9 mouse cellular contexts compared by ENCODE assay signal in genomic region chr1:172526380-172527081, GRCm38 (mm10). TPM values are rescaled to one million over a fixed set of nuclear protein-coding genes. Genes with fewer than 3 reads are reported as not detected.
DNase-seq lines count a peak whose midpoint lies in the region; ATAC-seq and TF ChIP-seq lines count a peak whose summit lies in the region.
"Had no signal": no experiment of that assay in that cellular context is flagged by ENCODE, and none has a peak within 500 bp of the region (broad histone marks: within the 10 kb centered on the region; RNA-seq: fewer than 3 reads in every experiment).

No protein-coding gene starts in this region.

- H3K9ac ChIP-seq in intestine, embryonic 16.5 days (ENCODE audit: low read depth, low read length), result no peak overlapping the region
- H3K9ac ChIP-seq in midbrain, postnatal 0 days (replicated peaks; ENCODE audit: low read length, poor library complexity, severe bottlenecking), result no peak overlapping the region

- no peak for TF ChIP-seq CTCF in thymus, adult 2 months (IDR thresholded peaks at IDR 0.05; ENCODE audit: borderline replicate concordance, control insufficient read depth, extremely low read depth, insufficient read depth, low read length, poor library complexity)
- no peak for TF ChIP-seq CTCF in lung, adult 2 months (IDR thresholded peaks at IDR 0.05; ENCODE audit: insufficient read depth, low read length)
- TF ChIP-seq CTCF in midbrain, postnatal 0 days (IDR thresholded peaks at IDR 0.05), result no peak

- no peak for DNase-seq in thymus, adult 2 months
- no peak for DNase-seq in thymus, postnatal 25 days
- peak; percentile 65 to 72 for DNase-seq in heart, postnatal 14 days
- no peak for DNase-seq in lung, adult 2 months
- DNase-seq in urinary bladder, postnatal 4 days (ENCODE audit: low spot score in 2 of 2), result no peak
- DNase-seq in midbrain, postnatal 0 days (ENCODE audit: low spot score), result no peak
- DNase-seq in layer of hippocampus, adult 9-10 months (ENCODE audit: low spot score), result no peak

- peak overlapping the region; percentile 9; the same call in 1 of the 2 replicates for H3K4me3 ChIP-seq in thymus, adult 2 months (ENCODE audit: control insufficient read depth, insufficient read depth, low read length)
- H3K4me3 ChIP-seq in lung, adult 2 months (replicated peaks; ENCODE audit: extremely low read depth, low read depth, low read length), result peak overlapping the region; percentile 7
- no peak overlapping the region for H3K4me3 ChIP-seq in intestine, embryonic 16.5 days (ENCODE audit: low read length)
- H3K4me3 ChIP-seq in midbrain, postnatal 0 days (ENCODE audit: low read depth, low read length), result no peak overlapping the region

- no peaks in the 10 kb centered on the region; the same call in 1 of the 2 replicates for H3K27me3 ChIP-seq in thymus, adult 2 months (ENCODE audit: control insufficient read depth, insufficient read depth, low read length)
- no peaks in the 10 kb centered on the region for H3K27me3 ChIP-seq in intestine, embryonic 16.5 days (replicated peaks; ENCODE audit: control insufficient read depth, insufficient read depth, low read length)
- H3K27me3 ChIP-seq in midbrain, postnatal 0 days (ENCODE audit: insufficient read depth, low read length), result no peaks in the 10 kb centered on the region

- no peaks in the 10 kb centered on the region for H3K9me3 ChIP-seq in intestine, embryonic 16.5 days (ENCODE audit: control insufficient read depth, low read length)
- H3K9me3 ChIP-seq in midbrain, postnatal 0 days (ENCODE audit: low read length), result no peaks in the 10 kb centered on the region

- no peak for TF ChIP-seq POLR2A in thymus, adult 2 months (IDR thresholded peaks at IDR 0.05; ENCODE audit: control insufficient read depth, extremely low read depth, insufficient read depth, low read length, poor library complexity)
- peak; percentile 71; the same call in 1 of the 2 replicates for TF ChIP-seq POLR2A in lung, adult 2 months (IDR thresholded peaks at IDR 0.05; ENCODE audit: borderline replicate concordance, extremely low read depth, low read depth, low read length)

- no peak overlapping the region for H3K4me2 ChIP-seq in intestine, embryonic 16.5 days (ENCODE audit: low read depth, low read length)
- H3K4me2 ChIP-seq in midbrain, postnatal 0 days (ENCODE audit: low read depth, low read length, poor library complexity, severe bottlenecking), result no peak overlapping the region

- no peak for ATAC-seq in intestine, embryonic 16.5 days
- no peak for ATAC-seq in midbrain, postnatal 0 days (ENCODE audit: low FRiP score)

- H3K36me3 ChIP-seq in thymus, adult 2 months (ENCODE audit: control insufficient read depth, insufficient read depth, low read length), result no peaks in the 10 kb centered on the region
- no peaks in the 10 kb centered on the region for H3K36me3 ChIP-seq in intestine, embryonic 16.5 days (ENCODE audit: control insufficient read depth, insufficient read depth, low read length)
- no peaks in the 10 kb centered on the region for H3K36me3 ChIP-seq in midbrain, postnatal 0 days (ENCODE audit: insufficient read depth, low read length)

- intact Hi-C loops in heart, postnatal 14 days (cut with DNase I), result loop anchor here (5.0 kb wide), 1 partner anchor 34 kb away; no protein-coding TSS in a partner anchor

- H3K4me1 ChIP-seq in thymus, adult 2 months (replicated peaks; ENCODE audit: control insufficient read depth, insufficient read depth, low read length), result peaks cover 19% of the 10 kb centered on the region
- H3K4me1 ChIP-seq in lung, adult 2 months (ENCODE audit: control insufficient read depth, insufficient read depth, low read length), result peaks cover 15% of the 10 kb centered on the region
- H3K4me1 ChIP-seq in intestine, embryonic 16.5 days (ENCODE audit: control insufficient read depth, insufficient read depth, low read length), result peaks cover 12% of the 10 kb centered on the region
- H3K4me1 ChIP-seq in midbrain, postnatal 0 days (ENCODE audit: insufficient read depth, low read length), result no peaks in the 10 kb centered on the region

- 5% methylated on average over 23 of the region's 23 CpGs for WGBS in thymus, adult 2 months
- 20% methylated on average over 23 of the region's 23 CpGs for WGBS in lung, adult 2 months
- 64% methylated on average over 23 of the region's 23 CpGs for WGBS in intestine, embryonic 16.5 days
- 64% methylated on average over 23 of the region's 23 CpGs for WGBS in midbrain, postnatal 0 days

- no peak overlapping the region for H3K27ac ChIP-seq in thymus, adult 2 months (ENCODE audit: control insufficient read depth, insufficient read depth, low read length)
- no peak overlapping the region for H3K27ac ChIP-seq in intestine, embryonic 16.5 days (ENCODE audit: low read length)
- H3K27ac ChIP-seq in midbrain, postnatal 0 days (ENCODE audit: low read depth, low read length), result no peak overlapping the region

RNA-seq across cellular contexts. Expression of gene Cfap45, which starts 5.9 kb away (rescaled TPM):
- 0.15 and 0.56 TPM in 2 replicates for polyA plus RNA-seq in thymus, adult 2 months (2012; rRNA removed)
- 1 to 10 TPM in 1 of 2 experiments, under 1 TPM in 1; 0.63 to 2.0 TPM for total RNA-seq in heart, postnatal 14 days (2021)
- polyA plus RNA-seq in lung, adult 2 months (2012; rRNA removed), result 7.1 and 7.3 TPM in 2 replicates
- 1.1 and 1.3 TPM in 2 replicates for polyA plus RNA-seq in intestine, embryonic 16.5 days (2015; fragmentation: Nextera tagmentation; extraction: Ambion mirVana)
- 3.1 and 6.3 TPM in 2 replicates for total RNA-seq in midbrain, postnatal 0 days (2014; rRNA removed)
- polyA plus RNA-seq in midbrain, postnatal 0 days (2015; fragmentation: Nextera tagmentation; extraction: Ambion mirVana), result 3.9 and 5.4 TPM in 2 replicates

RNA-seq across cellular contexts. Expression of gene Tagln2, which starts 26.7 kb away (rescaled TPM):
- polyA plus RNA-seq in thymus, adult 2 months (2012; rRNA removed), result 178 and 183 TPM in 2 replicates
- total RNA-seq in heart, postnatal 14 days (2021), result 100 to 1,000 TPM; 110 to 117 TPM
- 585 and 594 TPM in 2 replicates for polyA plus RNA-seq in lung, adult 2 months (2012; rRNA removed)
- 469 and 470 TPM in 2 replicates for polyA plus RNA-seq in intestine, embryonic 16.5 days (2015; fragmentation: Nextera tagmentation; extraction: Ambion mirVana)
- total RNA-seq in midbrain, postnatal 0 days (2014; rRNA removed), result 36.3 and 41.6 TPM in 2 replicates
- polyA plus RNA-seq in midbrain, postnatal 0 days (2015; fragmentation: Nextera tagmentation; extraction: Ambion mirVana), result 36.7 and 41.8 TPM in 2 replicates

RNA-seq across cellular contexts. Expression of gene Vsig8, which starts 29.2 kb away (rescaled TPM):
- 1.8 and 1.9 TPM in 2 replicates for polyA plus RNA-seq in thymus, adult 2 months (2012; rRNA removed)
- under 1 TPM in 1 of 2 experiments, not detected in 1; 0.15 TPM for total RNA-seq in heart, postnatal 14 days (2021)
- 0.37 and 12.5 TPM in 2 replicates for polyA plus RNA-seq in lung, adult 2 months (2012; rRNA removed)
- polyA plus RNA-seq in intestine, embryonic 16.5 days (2015; fragmentation: Nextera tagmentation; extraction: Ambion mirVana), result 0.15 and 0.31 TPM in 2 replicates
- 0.11 and 2.3 TPM in 2 replicates for total RNA-seq in midbrain, postnatal 0 days (2014; rRNA removed)
- 1.3 and 2.5 TPM in 2 replicates for polyA plus RNA-seq in midbrain, postnatal 0 days (2015; fragmentation: Nextera tagmentation; extraction: Ambion mirVana)
- polyA plus RNA-seq: limb, embryonic 11.5 days had no signal

RNA-seq across cellular contexts. Expression of gene Igsf9, which starts 44.9 kb away (rescaled TPM):
- 16.4 and 20.3 TPM in 2 replicates for polyA plus RNA-seq in thymus, adult 2 months (2012; rRNA removed)
- under 1 TPM; 0.49 to 0.76 TPM for total RNA-seq in heart, postnatal 14 days (2021)
- polyA plus RNA-seq in lung, adult 2 months (2012; rRNA removed), result 11.1 and 11.8 TPM in 2 replicates
- polyA plus RNA-seq in intestine, embryonic 16.5 days (2015; fragmentation: Nextera tagmentation; extraction: Ambion mirVana), result 109 and 110 TPM in 2 replicates
- total RNA-seq in midbrain, postnatal 0 days (2014; rRNA removed), result 40.6 and 53.9 TPM in 2 replicates
- 25.0 and 29.0 TPM in 2 replicates for polyA plus RNA-seq in midbrain, postnatal 0 days (2015; fragmentation: Nextera tagmentation; extraction: Ambion mirVana)

RNA-seq across cellular contexts. Expression of gene Slamf9, which starts 51.4 kb away (rescaled TPM):
- polyA plus RNA-seq in thymus, adult 2 months (2012; rRNA removed), result 4.3 and 7.3 TPM in 2 replicates
- total RNA-seq in heart, postnatal 14 days (2021), result 1 to 10 TPM in 1 of 2 experiments, under 1 TPM in 1; 0.98 to 1.1 TPM
- polyA plus RNA-seq in lung, adult 2 months (2012; rRNA removed), result 10.6 and 15.2 TPM in 2 replicates
- 1.6 and 2.3 TPM in 2 replicates for polyA plus RNA-seq in intestine, embryonic 16.5 days (2015; fragmentation: Nextera tagmentation; extraction: Ambion mirVana)
- total RNA-seq in midbrain, postnatal 0 days (2014; rRNA removed), result 0.19 and 0.38 TPM in 2 replicates
- polyA plus RNA-seq in midbrain, postnatal 0 days (2015; fragmentation: Nextera tagmentation; extraction: Ambion mirVana), result 0.20 and 0.29 TPM in 2 replicates

Comparison
In these comparisons a context has a peak if more than half of its experiments do, and no peak if none do; other contexts are left out.
1. DNase-seq: peak in heart, postnatal 14 days (2 of 2); none in thymus, adult 2 months (single experiment), thymus, postnatal 25 days (single experiment), lung, adult 2 months (single experiment), urinary bladder, postnatal 4 days (0 of 2), midbrain, postnatal 0 days (single experiment) and layer of hippocampus, adult 9-10 months (single experiment).
2. H3K4me3 ChIP-seq: peak in thymus, adult 2 months (single experiment) and lung, adult 2 months (single experiment); none in intestine, embryonic 16.5 days (single experiment) and midbrain, postnatal 0 days (single experiment).